Mouse (Mus musculus) cerebellum, adult 2 months (tissue): Measurements from ENCODE around the gene Foxd3. TPM values are rescaled to one million over a fixed set of nuclear protein-coding genes. Genes with fewer than 3 reads are reported as not detected.

Experiments used
- DNase-seq, 2 experiments: peaks; one replicate each; pipeline ENCODE4 v3.0.0; 2021
- H3K27ac ChIP-seq: fragments of 200-500 bp; 2 replicates; pipeline ENCODE4 v1.5.1; 2012; ENCODE audit warnings: low read length, control low read depth, inconsistent platforms; ENCODE audit not compliant: insufficient read depth
- H3K27me3 ChIP-seq: fragments of 200-500 bp; 2 replicates; pipeline ENCODE4 v1.6.1; 2012; ENCODE audit warnings: inconsistent platforms, mild to moderate bottlenecking, low read length, moderate library complexity; ENCODE audit not compliant: control insufficient read depth, insufficient read depth
- H3K4me1 ChIP-seq: fragments of 200-500 bp; 2 replicates; pipeline ENCODE4 v1.6.1; 2011; ENCODE audit warnings: low read length; ENCODE audit not compliant: control insufficient read depth, insufficient read depth
- H3K4me3 ChIP-seq: fragments of 200-500 bp; replicated peaks from 2 replicates; pipeline ENCODE3; 2011; ENCODE audit warnings: mild to moderate bottlenecking, low read depth, low read length, control low read depth; ENCODE audit not compliant: insufficient read depth
- CTCF ChIP-seq: fragments of 200-500 bp; IDR thresholded peaks from 2 replicates; pipeline ENCODE4 v1.5.1; 2011; ENCODE audit warnings: low read depth, mild to moderate bottlenecking, control low read depth, low read length, moderate library complexity, borderline replicate concordance; ENCODE audit not compliant: insufficient read depth
- POLR2A ChIP-seq: fragments of 200-500 bp; IDR thresholded peaks from 2 replicates; pipeline ENCODE4 v1.6.1; 2011; ENCODE audit warnings: low read length, control low read depth, borderline replicate concordance; ENCODE audit not compliant: insufficient read depth
- WGBS: fragments of 180-500 bp; shearing (Covaris S2); methylation state at CpG from one replicate; pipeline ENCODE4 v1.1.7; 2018; 5-methylcytosine and 5-hydroxymethylcytosine counted together
- polyA plus RNA-seq: library from polyadenylated mRNA; depleted of rRNA; stranded (reverse); fragments of >200 nt; gene quantifications from 2 replicates; pipeline ENCODE4 v1.2.3, GENCODE M21; 2012; rRNA removed

The Foxd3 gene
- polyA plus RNA-seq, 1 experiment = 0.18 TPM

DNA sequence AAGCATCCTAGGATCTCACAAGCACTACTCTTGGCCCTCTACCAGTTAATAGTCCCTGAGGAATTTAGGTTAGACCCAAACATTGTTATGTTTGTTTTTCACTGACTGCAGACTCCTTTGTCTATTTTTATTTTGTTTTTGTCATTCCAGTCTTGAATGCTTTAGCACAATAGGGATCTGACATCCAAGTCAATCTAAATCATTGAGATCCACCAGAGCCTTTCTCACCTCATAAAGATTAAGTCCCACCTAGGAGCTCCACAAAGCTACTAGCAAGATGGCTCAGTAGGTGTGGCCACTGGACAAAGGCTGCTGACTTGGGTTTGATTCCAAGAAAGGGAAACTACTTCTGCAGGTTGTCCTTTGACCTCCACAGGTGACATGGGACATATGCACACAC lies 19.1 kb downstream of the Foxd3 start:
- no peak for TF ChIP-seq POLR2A
- Histone ChIP-seq H3K4me3 (no peak overlapping the region), H3K27ac (no peak overlapping the region), H3K27me3 (no peaks in the 10 kb centered on the region), H3K4me1 (no peaks in the 10 kb centered on the region)
- no peak for DNase-seq

DNA sequence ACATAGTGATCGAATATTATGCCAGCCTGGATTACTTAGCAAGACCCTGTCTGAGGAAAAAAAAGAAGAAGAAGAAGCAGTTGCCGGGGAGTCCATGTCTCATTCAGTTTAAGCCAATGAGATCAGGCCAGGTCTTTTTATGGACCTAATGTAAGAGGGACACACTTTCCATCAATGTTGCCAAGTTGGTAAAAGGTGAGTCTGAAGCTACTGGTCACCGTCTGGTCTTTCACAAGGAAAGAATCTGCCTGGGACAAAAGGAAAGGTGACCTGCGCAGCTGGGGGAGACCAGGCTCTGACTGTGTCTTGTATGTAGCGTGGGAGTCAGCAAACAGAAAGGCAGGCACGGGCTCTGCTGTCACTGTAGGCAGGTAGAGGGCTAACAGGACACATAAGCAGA lies 27.8 kb downstream of the Foxd3 start:
- Histone ChIP-seq H3K4me3 (no peak overlapping the region), H3K4me1 (no peaks in the 10 kb centered on the region), H3K27me3 (no peaks in the 10 kb centered on the region), H3K27ac (no peak overlapping the region)
- DNase-seq = no peak
- TF ChIP-seq POLR2A (no peak), CTCF (no peak)
- 84% methylated on average over 6 of the region's 6 CpGs for WGBS

GRCm38 (mm10) chr4:99686308-99686707 lies 30.2 kb downstream of the Foxd3 start:
- WGBS = 30% methylated on average over 5 of the region's 5 CpGs
- no peaks in the 10 kb centered on the region for H3K4me1 ChIP-seq
- DNase-seq = no peak
- H3K27me3 ChIP-seq = no peaks in the 10 kb centered on the region
- no peak for TF ChIP-seq POLR2A
- no peak overlapping the region for H3K4me3 ChIP-seq
- H3K27ac ChIP-seq = no peak overlapping the region

Other genes with a start within 250 kb of the Foxd3 start
- 15.1 and 15.3 TPM in 2 replicates for gene Alg6, start 59.4 kb downstream of the Foxd3 start, polyA plus RNA-seq
- 3.5 and 3.8 TPM in 2 replicates for gene Efcab7, start 172.9 kb downstream of the Foxd3 start, polyA plus RNA-seq